Mouse (Mus musculus) myocyte (in vitro differentiated cells): ENCODE measurements at regions not wholly inside any gene's neighbourhood (a gene's known extent, or its start where the extent isn't known, plus 50 kb on each side); places are given as distances from the start of the nearest gene placed in this dataset.

ENCODE experiments used
- H3K27me3 ChIP-seq: one replicate; pipeline ENCODE4 v1.6.1; 2011; ENCODE audit not compliant: control insufficient read depth, insufficient read depth, insufficient read length
- H3K36me3 ChIP-seq: one replicate; pipeline ENCODE4 v1.6.1; 2011; ENCODE audit not compliant: control insufficient read depth, insufficient read depth
- H3K4me2 ChIP-seq: one replicate; pipeline ENCODE4 v1.6.1; 2011; ENCODE audit warnings: low read depth, control low read depth
- H3K4me3 ChIP-seq: one replicate; pipeline ENCODE4 v1.5.1; 2011; ENCODE audit warnings: mild to moderate bottlenecking, control low read depth, moderate library complexity
- H3K79me2 ChIP-seq: one replicate; pipeline ENCODE4 v1.6.1; 2011; ENCODE audit not compliant: control insufficient read depth, insufficient read depth
- H3ac ChIP-seq: one replicate; pipeline ENCODE4 v1.6.1; 2011; ENCODE audit not compliant: control insufficient read depth, insufficient read length
- CEBPB ChIP-seq: IDR thresholded peaks from 2 replicates; pipeline ENCODE4 v1.6.1; 2011; ENCODE audit warnings: mild to moderate bottlenecking, moderate library complexity; ENCODE audit not compliant: poor library complexity, insufficient read depth, severe bottlenecking
- E2F4 ChIP-seq: IDR thresholded peaks from one replicate; pipeline ENCODE4 v1.6.1; 2011; ENCODE audit warnings: mild to moderate bottlenecking, control low read depth, moderate library complexity; ENCODE audit not compliant: insufficient read depth
- MAX ChIP-seq: IDR thresholded peaks from one replicate; pipeline ENCODE4 v1.6.1; 2011; ENCODE audit warnings: low read depth, mild to moderate bottlenecking, control low read depth
- MYOD1 ChIP-seq, 3 experiments: IDR thresholded peaks; one replicate each; pipeline ENCODE4 v1.6.1; 2011; ENCODE audit warnings: control low read depth in 2 of 3, low read depth in 2 of 3, mild to moderate bottlenecking in 2 of 3, moderate library complexity in 1 of 3; ENCODE audit not compliant: insufficient read length in 2 of 3, control insufficient read depth in 1 of 3
- MYOG ChIP-seq, 3 experiments: IDR thresholded peaks; one replicate each; pipeline ENCODE4 v1.6.1; 2011; ENCODE audit warnings: control low read depth in 2 of 3, low read depth in 2 of 3, mild to moderate bottlenecking in 2 of 3; ENCODE audit not compliant: insufficient read length in 2 of 3, control insufficient read depth in 1 of 3, insufficient read depth in 1 of 3
- POLR2A ChIP-seq: IDR thresholded peaks from one replicate; pipeline ENCODE4 v1.6.1; 2011; ENCODE audit warnings: low read depth, mild to moderate bottlenecking, control low read depth, moderate library complexity; ENCODE audit not compliant: insufficient read length
- POLR2AphosphoS2 ChIP-seq: IDR thresholded peaks from one replicate; pipeline ENCODE4 v1.6.1; 2011; ENCODE audit warnings: low read depth, control low read depth; ENCODE audit not compliant: insufficient read length
- REST ChIP-seq: IDR thresholded peaks from one replicate; pipeline ENCODE4 v1.6.1; 2011; ENCODE audit warnings: mild to moderate bottlenecking, control low read depth, moderate library complexity; ENCODE audit not compliant: insufficient read depth, insufficient read length
- SRF ChIP-seq: IDR thresholded peaks from one replicate; pipeline ENCODE4 v1.6.1; 2011; ENCODE audit warnings: low read depth; ENCODE audit not compliant: control insufficient read depth, insufficient read length
- TCF12 ChIP-seq: IDR thresholded peaks from one replicate; pipeline ENCODE4 v1.6.1; 2011; ENCODE audit warnings: mild to moderate bottlenecking, control low read depth; ENCODE audit not compliant: poor library complexity, insufficient read depth, severe bottlenecking
- TCF3 ChIP-seq: IDR thresholded peaks from one replicate; pipeline ENCODE4 v1.6.1; 2011; ENCODE audit warnings: low read depth, control low read depth; ENCODE audit not compliant: insufficient read length
- USF1 ChIP-seq: IDR thresholded peaks from one replicate; pipeline ENCODE4 v1.6.1; 2011; ENCODE audit warnings: low read depth, mild to moderate bottlenecking, control low read depth, moderate library complexity

GRCm38 (mm10) chr5:82226329-82226728 lies 1128.7 kb downstream of the Tecrl start:
- no peak overlapping the region for H3ac ChIP-seq
- H3K36me3 ChIP-seq: no peaks in the 10 kb centered on the region
- H3K27me3 ChIP-seq: no peaks in the 10 kb centered on the region
- H3K79me2 ChIP-seq: no peaks in the 10 kb centered on the region
- TF ChIP-seq CEBPB: no peak
- no peak for TF ChIP-seq SRF
- no peak for TF ChIP-seq POLR2A
- TF ChIP-seq MYOG (IDR thresholded peaks at IDR 0.05; ENCODE audit: control insufficient read depth in 1 of 3, insufficient read depth in 1 of 3, insufficient read length in 2 of 3, low read depth in 2 of 3): no peak
- TF ChIP-seq E2F4: no peak
- TF ChIP-seq TCF12: no peak
- H3K4me3 ChIP-seq: no peak overlapping the region
- H3K4me2 ChIP-seq: no peak overlapping the region

- H3K4me3 ChIP-seq: no peak overlapping the region
- no peaks in the 10 kb centered on the region for H3K79me2 ChIP-seq
- TF ChIP-seq USF1: no peak
- TF ChIP-seq SRF: no peak
- TF ChIP-seq MAX: no peak
- TF ChIP-seq E2F4: no peak
- TF ChIP-seq TCF12: no peak
- TF ChIP-seq REST: no peak
- TF ChIP-seq TCF3: no peak
- no peak for TF ChIP-seq MYOG (IDR thresholded peaks at IDR 0.05; ENCODE audit: control insufficient read depth in 1 of 3, insufficient read depth in 1 of 3, insufficient read length in 2 of 3, low read depth in 2 of 3)
- TF ChIP-seq POLR2A: no peak
- TF ChIP-seq POLR2AphosphoS2: no peak
- no peak overlapping the region for H3K4me2 ChIP-seq
- no peak overlapping the region for H3ac ChIP-seq
- no peaks in the 10 kb centered on the region for H3K36me3 ChIP-seq
- H3K27me3 ChIP-seq: no peaks in the 10 kb centered on the region
These were observed 1131.4 kb downstream of the Tecrl start for GRCm38 (mm10) chr5:82223622-82224021.

GRCm38 (mm10) chr5:82203606-82204005 lies 1151.4 kb downstream of the Tecrl start:
- H3K79me2 ChIP-seq: no peaks in the 10 kb centered on the region
- no peak overlapping the region for H3ac ChIP-seq
- no peaks in the 10 kb centered on the region for H3K36me3 ChIP-seq
- H3K4me3 ChIP-seq: no peak overlapping the region
- no peaks in the 10 kb centered on the region for H3K27me3 ChIP-seq
- TF ChIP-seq MYOD1 (IDR thresholded peaks at IDR 0.05; ENCODE audit: control insufficient read depth in 1 of 3, insufficient read length in 2 of 3, low read depth in 2 of 3) (no peak), SRF (no peak), POLR2A (no peak), REST (no peak), E2F4 (no peak), USF1 (no peak), MAX (no peak), TCF12 (no peak), TCF3 (no peak), CEBPB (no peak), POLR2AphosphoS2 (no peak)
- H3K4me2 ChIP-seq: no peak overlapping the region
